Mouse (Mus musculus): ENCODE data around the gene Pxdc1. TPM values are rescaled to one million over a fixed set of nuclear protein-coding genes. Genes with fewer than 3 reads are reported as not detected.

Gene Pxdc1
- polyA plus RNA-seq, 1 experiment from 2014 or later = 9.2 TPM

DNA sequence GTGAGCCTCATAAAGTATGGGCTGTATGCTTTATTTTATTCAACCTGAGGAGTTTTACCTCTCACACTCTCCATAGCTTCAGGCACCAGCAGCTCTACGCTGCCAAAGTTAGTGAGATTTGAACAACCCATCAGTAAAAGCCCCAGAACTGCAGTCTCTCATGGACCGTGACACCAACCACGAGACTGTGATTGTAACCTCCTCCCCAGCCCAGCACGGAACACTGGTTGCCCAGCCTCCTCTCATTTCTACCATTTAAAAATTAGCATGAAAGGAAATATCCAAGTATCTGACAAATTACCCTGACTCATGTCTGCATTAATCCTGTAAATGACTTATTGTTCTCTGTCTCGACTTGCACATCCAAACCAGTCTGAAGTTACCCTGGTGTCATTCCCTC is 23.2 kb upstream of the Pxdc1 start:
- Histone ChIP-seq H3K4me2 (ENCODE audit: low read length) (no peak overlapping the region), H3K27ac (ENCODE audit: low read length) (peak overlapping the region; percentile 33), H3K4me3 (ENCODE audit: low read depth, low read length) (no peak overlapping the region), H3K4me1 (ENCODE audit: control insufficient read depth, insufficient read depth, low read length) (peaks cover 7% of the 10 kb centered on the region), H3K27me3 (ENCODE audit: control insufficient read depth, insufficient read depth, low read depth, low read length) (peaks cover 3% of the 10 kb centered on the region), H3K36me3 (ENCODE audit: control insufficient read depth, insufficient read depth, low read length) (no peaks in the 10 kb centered on the region), H3K9ac (ENCODE audit: low read depth, low read length) (no peak overlapping the region), H3K9me3 (replicated peaks; ENCODE audit: control insufficient read depth, low read length, poor library complexity, severe bottlenecking) (no peaks in the 10 kb centered on the region)
- peak; percentile 70 for ATAC-seq
- 38% methylated on average over 5 of the region's 5 CpGs for WGBS

GRCm38 (mm10) chr13:34675847-34676383 is 22.6 kb upstream of the Pxdc1 start:
- Histone ChIP-seq H3K27ac (ENCODE audit: low read length) (peak overlapping the region; percentile 33), H3K4me2 (ENCODE audit: low read length) (peak overlapping the region; percentile 37), H3K9me3 (replicated peaks; ENCODE audit: control insufficient read depth, low read length, poor library complexity, severe bottlenecking) (no peaks in the 10 kb centered on the region), H3K36me3 (ENCODE audit: control insufficient read depth, insufficient read depth, low read length) (no peaks in the 10 kb centered on the region), H3K4me1 (ENCODE audit: control insufficient read depth, insufficient read depth, low read length) (peaks cover 7% of the 10 kb centered on the region), H3K9ac (ENCODE audit: low read depth, low read length) (0 out of 2 replicates have a peak overlapping the region, but pooled peaks have one; percentile 11), H3K4me3 (ENCODE audit: low read depth, low read length) (no peak overlapping the region), H3K27me3 (ENCODE audit: control insufficient read depth, insufficient read depth, low read depth, low read length) (peaks cover 3% of the 10 kb centered on the region)
- peak; percentile 73 for ATAC-seq
- WGBS = 5% methylated on average over 7 of the region's 7 CpGs

DNA sequence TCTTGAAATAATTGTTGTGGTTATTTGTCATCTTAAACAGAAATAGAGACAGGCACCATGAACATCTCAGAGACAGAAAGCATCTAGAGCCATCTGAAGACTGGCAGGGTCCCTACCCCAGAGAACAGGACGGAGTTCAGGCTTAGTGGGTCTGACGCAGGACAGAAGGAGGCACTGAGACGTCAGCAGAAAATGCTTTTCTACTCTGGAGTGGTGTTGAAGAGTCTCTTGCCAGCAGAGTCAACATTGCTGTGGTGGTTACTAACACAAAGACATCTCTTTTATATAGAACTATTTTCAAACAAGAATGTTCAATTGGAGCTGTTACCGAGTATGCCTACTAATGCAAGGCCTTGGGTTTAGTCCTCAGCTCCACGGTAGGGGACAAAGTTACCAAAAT is 20.1 kb upstream of the Pxdc1 start:
- no peaks in the 10 kb centered on the region; the same call in 1 of the 2 replicates for H3K9me3 ChIP-seq (replicated peaks; ENCODE audit: control insufficient read depth, low read length, poor library complexity, severe bottlenecking)
- no peak for ATAC-seq

GRCm38 (mm10) chr13:34669919-34670865 is 16.9 kb upstream of the Pxdc1 start:
- Histone ChIP-seq H3K4me1 (ENCODE audit: control insufficient read depth, insufficient read depth, low read length) (peaks cover 8% of the 10 kb centered on the region), H3K36me3 (ENCODE audit: control insufficient read depth, insufficient read depth, low read length) (no peaks in the 10 kb centered on the region), H3K27ac (ENCODE audit: low read length) (peak overlapping the region; percentile 71), H3K4me3 (ENCODE audit: low read depth, low read length) (no peak overlapping the region), H3K9me3 (replicated peaks; ENCODE audit: control insufficient read depth, low read length, poor library complexity, severe bottlenecking) (no peaks in the 10 kb centered on the region; the same call in 1 of the 2 replicates), H3K4me2 (ENCODE audit: low read length) (peak overlapping the region; percentile 33), H3K9ac (ENCODE audit: low read depth, low read length) (no peak overlapping the region; the same call in 1 of the 2 replicates), H3K27me3 (ENCODE audit: control insufficient read depth, insufficient read depth, low read depth, low read length) (peaks cover 3% of the 10 kb centered on the region)
- WGBS = 14% methylated on average over 16 of the region's 16 CpGs
- ATAC-seq = peak; percentile 85

More for the DNA sequence above, 20.1 kb upstream of the Pxdc1 start:
- Histone ChIP-seq H3K4me1 (ENCODE audit: control insufficient read depth, insufficient read depth, low read length) (peaks cover 15% of the 10 kb centered on the region), H3K27me3 (ENCODE audit: control insufficient read depth, insufficient read depth, low read depth, low read length) (peaks cover 3% of the 10 kb centered on the region), H3K9ac (ENCODE audit: low read depth, low read length) (no peak overlapping the region), H3K4me2 (ENCODE audit: low read length) (no peak overlapping the region), H3K27ac (ENCODE audit: low read length) (no peak overlapping the region), H3K4me3 (ENCODE audit: low read depth, low read length) (no peak overlapping the region), H3K36me3 (ENCODE audit: control insufficient read depth, insufficient read depth, low read length) (no peaks in the 10 kb centered on the region)
- 85% methylated on average over 5 of the region's 5 CpGs for WGBS

GRCm38 (mm10) chr13:34667197-34667596 is 13.9 kb upstream of the Pxdc1 start:
- Histone ChIP-seq H3K27ac (ENCODE audit: low read length) (no peak overlapping the region), H3K9me3 (replicated peaks; ENCODE audit: control insufficient read depth, low read length, poor library complexity, severe bottlenecking) (no peaks in the 10 kb centered on the region; the same call in 1 of the 2 replicates), H3K27me3 (ENCODE audit: control insufficient read depth, insufficient read depth, low read depth, low read length) (no peaks in the 10 kb centered on the region), H3K4me3 (ENCODE audit: low read depth, low read length) (no peak overlapping the region), H3K4me2 (ENCODE audit: low read length) (no peak overlapping the region), H3K4me1 (ENCODE audit: control insufficient read depth, insufficient read depth, low read length) (peaks cover 8% of the 10 kb centered on the region), H3K36me3 (ENCODE audit: control insufficient read depth, insufficient read depth, low read length) (no peaks in the 10 kb centered on the region), H3K9ac (ENCODE audit: low read depth, low read length) (no peak overlapping the region)
- no peak for ATAC-seq
- WGBS = 91% methylated on average over 8 of the region's 8 CpGs

DNA sequence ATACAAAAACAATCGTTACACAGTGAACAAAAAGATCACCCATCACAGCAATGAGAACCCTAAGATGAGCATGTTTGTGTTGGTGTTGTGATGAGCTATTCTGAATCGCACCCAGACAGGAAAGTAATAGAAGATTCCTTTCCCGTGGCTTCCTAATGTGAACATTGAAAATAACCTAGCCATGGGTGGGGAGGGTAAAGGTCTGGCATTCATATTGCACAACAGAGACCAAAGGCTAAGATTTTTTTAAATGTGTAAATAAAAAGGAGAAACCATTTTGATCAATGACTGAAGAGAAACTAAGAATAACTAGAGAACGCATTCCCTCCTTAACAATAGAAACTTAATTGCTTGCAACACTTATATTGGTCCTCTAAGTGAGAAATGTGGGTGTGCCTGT is 11.8 kb upstream of the Pxdc1 start:
- no peak overlapping the region for H3K9ac ChIP-seq (ENCODE audit: low read depth, low read length)
- H3K4me3 ChIP-seq (ENCODE audit: low read depth, low read length) = no peak overlapping the region
- no peaks in the 10 kb centered on the region for H3K36me3 ChIP-seq (ENCODE audit: control insufficient read depth, insufficient read depth, low read length)
- peaks cover 5% of the 10 kb centered on the region for H3K4me1 ChIP-seq (ENCODE audit: control insufficient read depth, insufficient read depth, low read length)
- no peak overlapping the region for H3K4me2 ChIP-seq (ENCODE audit: low read length)
- H3K27me3 ChIP-seq (ENCODE audit: control insufficient read depth, insufficient read depth, low read depth, low read length) = no peaks in the 10 kb centered on the region
- WGBS = 85% methylated on average over 4 of the region's 4 CpGs
- H3K27ac ChIP-seq (ENCODE audit: low read length) = no peak overlapping the region
- H3K9me3 ChIP-seq (replicated peaks; ENCODE audit: control insufficient read depth, low read length, poor library complexity, severe bottlenecking) = no peaks in the 10 kb centered on the region; the same call in 1 of the 2 replicates
- ATAC-seq = no peak

- WGBS = 87% methylated on average over 6 of the region's 6 CpGs
- Histone ChIP-seq H3K27me3 (ENCODE audit: control insufficient read depth, insufficient read depth, low read depth, low read length) (no peaks in the 10 kb centered on the region), H3K4me2 (ENCODE audit: low read length) (no peak overlapping the region), H3K36me3 (ENCODE audit: control insufficient read depth, insufficient read depth, low read length) (no peaks in the 10 kb centered on the region), H3K4me3 (ENCODE audit: low read depth, low read length) (no peak overlapping the region), H3K9me3 (replicated peaks; ENCODE audit: control insufficient read depth, low read length, poor library complexity, severe bottlenecking) (no peaks in the 10 kb centered on the region; the same call in 1 of the 2 replicates), H3K9ac (ENCODE audit: low read depth, low read length) (no peak overlapping the region), H3K4me1 (ENCODE audit: control insufficient read depth, insufficient read depth, low read length) (no peaks in the 10 kb centered on the region), H3K27ac (ENCODE audit: low read length) (no peak overlapping the region)
- ATAC-seq = no peak
These were observed 10.5 kb upstream of the Pxdc1 start for GRCm38 (mm10) chr13:34663762-34664161.

DNA sequence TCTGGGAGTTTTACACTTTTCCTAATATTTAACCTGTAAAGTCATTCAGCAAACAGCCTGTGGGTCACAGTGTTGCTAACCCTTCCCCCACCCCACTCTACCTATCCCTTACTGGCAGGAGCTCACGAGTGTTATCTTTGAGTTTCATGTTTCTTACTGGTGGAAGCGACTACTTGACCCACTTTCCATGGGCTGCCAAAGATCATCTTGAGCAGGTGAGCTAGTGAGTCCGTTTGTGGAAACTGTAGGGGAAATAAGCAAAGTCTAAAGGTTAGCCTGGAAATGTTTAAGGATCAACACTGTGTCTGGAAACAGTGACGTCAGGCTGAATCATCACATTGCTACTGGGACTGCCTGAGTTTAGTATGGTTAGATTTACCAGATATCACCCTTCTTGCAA is 6.2 kb upstream of the Pxdc1 start:
- H3K27ac ChIP-seq (ENCODE audit: low read length) = no peak overlapping the region
- H3K4me3 ChIP-seq (ENCODE audit: low read depth, low read length) = no peak overlapping the region
- no peak overlapping the region for H3K9ac ChIP-seq (ENCODE audit: low read depth, low read length)
- H3K4me2 ChIP-seq (ENCODE audit: low read length) = no peak overlapping the region
- 84% methylated on average over 4 of the region's 4 CpGs for WGBS
- no peaks in the 10 kb centered on the region for H3K36me3 ChIP-seq (ENCODE audit: control insufficient read depth, insufficient read depth, low read length)
- H3K27me3 ChIP-seq (ENCODE audit: control insufficient read depth, insufficient read depth, low read depth, low read length) = peaks cover 8% of the 10 kb centered on the region
- ATAC-seq = no peak
- no peaks in the 10 kb centered on the region for H3K9me3 ChIP-seq (replicated peaks; ENCODE audit: control insufficient read depth, low read length, poor library complexity, severe bottlenecking)
- no peaks in the 10 kb centered on the region for H3K4me1 ChIP-seq (ENCODE audit: control insufficient read depth, insufficient read depth, low read length)

DNA sequence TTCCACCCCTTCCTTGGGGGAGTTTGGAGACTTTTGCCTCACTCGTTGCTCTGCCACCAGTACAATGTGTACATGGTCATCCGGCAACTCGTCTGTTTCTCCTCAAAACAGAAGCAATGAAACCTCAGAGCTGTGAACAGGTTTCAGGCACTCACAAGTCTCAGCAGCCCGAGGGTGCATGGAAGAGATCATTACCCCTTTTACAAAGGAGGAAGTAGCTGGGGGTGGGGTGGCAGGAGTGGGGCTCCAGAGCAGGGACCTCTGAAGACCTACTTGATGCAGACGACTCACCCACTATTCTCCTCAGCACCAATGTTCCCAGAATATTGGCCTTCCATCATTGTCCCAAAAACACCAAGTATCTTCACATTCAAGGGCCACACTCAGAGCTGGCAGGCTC is 3.1 kb upstream of the Pxdc1 start:
- no peak overlapping the region for H3K4me2 ChIP-seq (ENCODE audit: low read length)
- no peak for ATAC-seq
- H3K4me3 ChIP-seq (ENCODE audit: low read depth, low read length) = no peak overlapping the region
- H3K4me1 ChIP-seq (ENCODE audit: control insufficient read depth, insufficient read depth, low read length) = peaks cover 13% of the 10 kb centered on the region
- H3K9me3 ChIP-seq (replicated peaks; ENCODE audit: control insufficient read depth, low read length, poor library complexity, severe bottlenecking) = no peaks in the 10 kb centered on the region
- 85% methylated on average over 5 of the region's 5 CpGs for WGBS
- H3K36me3 ChIP-seq (ENCODE audit: control insufficient read depth, insufficient read depth, low read length) = no peaks in the 10 kb centered on the region
- H3K27ac ChIP-seq (ENCODE audit: low read length) = no peak overlapping the region
- peaks cover 17% of the 10 kb centered on the region for H3K27me3 ChIP-seq (ENCODE audit: control insufficient read depth, insufficient read depth, low read depth, low read length)
- no peak overlapping the region for H3K9ac ChIP-seq (ENCODE audit: low read depth, low read length)

All from midbrain, embryonic 16.5 days (tissue).